Mouse (Mus musculus) cerebellum, adult 2 months (tissue): ENCODE data around the gene Atrnl1.

Source experiments
- CTCF ChIP-seq: fragments of 200-500 bp; IDR thresholded peaks from 2 replicates; pipeline ENCODE4 v1.5.1; 2011; ENCODE audit warnings: low read depth, mild to moderate bottlenecking, control low read depth, low read length, moderate library complexity, borderline replicate concordance; ENCODE audit not compliant: insufficient read depth
- POLR2A ChIP-seq: fragments of 200-500 bp; IDR thresholded peaks from 2 replicates; pipeline ENCODE4 v1.6.1; 2011; ENCODE audit warnings: low read length, control low read depth, borderline replicate concordance; ENCODE audit not compliant: insufficient read depth

GRCm38 (mm10) chr19:58080168-58080567 lies 469.3 kb downstream of the Atrnl1 start:
- TF ChIP-seq POLR2A (no peak), CTCF (no peak)
